Mouse (Mus musculus) layer of hippocampus, adult 18-20 months (tissue): ENCODE measurements around the gene Pcgf2. TPM values are rescaled to one million over a fixed set of nuclear protein-coding genes. Genes with fewer than 3 reads are reported as not detected.

Source experiments
- DNase-seq, 2 experiments: peaks; one replicate each; pipeline ENCODE4 v3.0.0; 2022; ENCODE audit warnings: low spot score in 2 of 2
- total RNA-seq, 2 experiments: library from RNA; stranded (reverse); gene quantifications; 2 replicates each; pipeline ENCODE4 v1.2.3; 2021

Pcgf2 gene
- total RNA-seq, 2 experiments from 2014 or later, result 21.7 to 24.6 TPM

DNA sequence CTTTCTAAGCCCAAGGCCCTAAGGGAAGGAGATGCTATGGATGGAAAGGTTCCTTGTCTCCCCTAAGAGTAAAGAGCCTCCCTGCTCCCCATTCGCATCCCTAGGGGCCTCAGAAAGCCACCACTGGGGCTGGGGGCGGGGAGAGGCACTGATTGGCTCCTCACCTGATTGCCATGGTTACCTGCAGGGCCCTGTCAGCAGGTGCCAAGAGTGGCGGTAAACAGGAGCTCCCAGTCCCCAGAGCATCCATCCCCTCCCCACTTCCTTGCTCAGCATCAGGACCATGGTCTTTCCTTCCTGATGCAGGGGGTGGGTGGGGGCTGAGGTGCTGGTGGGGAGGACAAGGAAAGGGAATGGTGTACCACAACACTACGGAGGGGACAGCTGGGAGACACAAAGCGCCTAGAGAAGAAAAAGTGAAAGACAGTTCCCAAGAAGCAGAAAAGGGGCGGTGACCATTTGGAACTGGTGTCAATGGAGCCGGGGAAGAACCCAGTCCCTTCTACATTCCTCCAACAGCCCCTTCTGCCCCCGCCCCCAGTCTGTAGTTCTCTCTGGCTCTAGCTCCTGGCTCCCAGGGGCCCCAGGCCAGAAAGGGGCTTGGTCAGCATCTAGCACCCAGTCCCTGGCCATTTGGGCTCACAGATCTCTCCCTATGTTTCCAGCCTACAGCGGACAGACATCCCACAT, 4.4 kb downstream of the Pcgf2 start:
- no peak for DNase-seq

DNA sequence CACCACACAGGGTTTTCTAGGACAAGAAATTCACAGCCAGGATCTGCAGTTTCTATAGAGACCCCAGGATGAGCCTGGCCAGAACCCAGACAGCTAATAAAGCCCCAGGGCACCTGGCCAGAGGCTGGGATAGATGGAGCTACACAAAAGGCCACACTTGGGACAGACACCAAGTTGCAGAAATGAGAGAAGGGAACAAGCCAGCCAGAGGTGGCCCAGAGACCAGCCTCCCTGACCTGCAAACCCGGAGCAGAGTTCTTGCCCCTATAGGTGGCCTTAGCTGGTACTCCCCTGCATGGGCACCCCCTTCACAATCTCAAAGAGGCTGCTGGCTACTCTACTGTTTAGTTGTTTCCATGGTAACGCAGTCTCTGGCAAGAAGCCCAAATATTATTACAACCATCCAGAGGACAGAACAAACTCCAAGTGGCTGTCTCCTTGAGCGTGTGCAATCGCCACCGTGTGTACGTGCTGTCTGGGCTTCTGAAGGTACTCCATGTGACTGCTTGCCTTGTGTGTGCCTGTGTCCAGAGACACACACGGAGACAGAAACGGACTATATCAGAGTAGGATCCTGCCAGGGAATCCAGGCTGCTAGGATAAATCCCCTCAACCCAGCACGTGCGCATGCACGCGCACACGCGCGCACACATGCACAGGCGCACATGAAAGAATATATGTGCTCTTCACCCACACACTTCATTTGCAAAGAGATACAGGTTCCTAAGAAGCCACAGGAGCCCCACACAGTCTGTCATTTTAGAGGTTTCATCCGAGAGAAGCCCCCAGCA, 5.2 kb downstream of the Pcgf2 start:
- DNase-seq, result peak in 1 of 2 experiments; percentile 73

DNA sequence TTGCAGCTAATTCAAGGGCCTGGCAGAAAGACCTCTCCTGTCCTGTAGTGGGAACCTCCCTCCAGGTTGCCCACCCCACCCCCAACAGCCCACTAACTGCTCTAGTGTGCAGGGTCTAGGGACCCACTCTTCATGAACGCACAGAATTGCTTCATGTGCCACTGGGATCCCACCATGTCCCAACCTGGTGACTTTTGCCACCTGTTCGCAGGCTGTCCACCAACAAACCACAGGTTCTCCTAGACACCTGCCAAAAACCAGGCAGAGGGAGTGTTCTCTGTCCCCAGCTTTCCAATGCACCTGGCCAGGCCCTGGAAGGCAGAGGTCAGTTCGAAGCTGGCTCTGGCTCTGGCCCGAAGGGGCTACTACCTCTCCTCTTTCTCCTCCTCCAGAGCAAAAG, 5.9 kb downstream of the Pcgf2 start:
- no peak for DNase-seq

DNA sequence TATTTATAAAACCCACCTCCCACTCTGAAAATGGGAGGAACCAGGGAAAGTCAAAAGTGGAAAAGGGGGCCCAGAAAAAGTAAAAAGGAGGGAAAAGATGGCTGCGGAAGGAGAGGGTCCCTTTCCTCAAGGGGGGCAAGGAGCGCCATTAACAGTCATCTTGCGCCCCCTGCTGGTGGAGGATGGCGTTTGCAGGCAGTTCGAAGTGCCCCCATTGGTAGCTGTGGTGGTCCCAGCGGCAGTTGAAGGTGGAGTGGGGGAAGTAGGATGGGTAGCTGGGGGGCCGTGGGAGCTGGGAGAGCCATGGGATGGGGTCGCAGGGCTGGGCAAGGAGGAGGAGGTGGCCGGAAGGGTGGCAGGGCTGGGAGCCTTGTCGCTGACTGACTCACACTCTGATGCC, 10.4 kb downstream of the Pcgf2 start:
- peak in 1 of 2 experiments; percentile 62 for DNase-seq

DNA sequence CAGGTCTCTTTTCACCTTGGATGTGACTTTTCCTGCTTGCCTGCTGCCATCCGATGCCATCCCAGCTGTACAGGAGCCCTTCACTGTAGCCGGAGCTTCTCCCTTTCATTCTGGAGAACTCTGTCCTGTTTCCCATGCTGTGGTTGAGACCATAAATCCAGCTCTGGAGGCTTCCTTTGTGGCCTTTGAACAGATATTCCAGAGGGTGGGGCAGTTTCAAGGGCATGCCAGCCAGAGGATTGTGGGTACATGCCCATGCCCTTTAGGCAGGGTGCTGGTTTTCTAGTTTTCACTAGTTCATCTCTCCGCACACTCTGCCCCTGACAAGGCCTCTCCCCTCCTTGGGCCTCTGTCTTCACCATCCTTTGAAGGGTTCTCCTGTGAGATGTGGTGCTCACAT, 13.2 kb downstream of the Pcgf2 start:
- no peak for DNase-seq

DNA sequence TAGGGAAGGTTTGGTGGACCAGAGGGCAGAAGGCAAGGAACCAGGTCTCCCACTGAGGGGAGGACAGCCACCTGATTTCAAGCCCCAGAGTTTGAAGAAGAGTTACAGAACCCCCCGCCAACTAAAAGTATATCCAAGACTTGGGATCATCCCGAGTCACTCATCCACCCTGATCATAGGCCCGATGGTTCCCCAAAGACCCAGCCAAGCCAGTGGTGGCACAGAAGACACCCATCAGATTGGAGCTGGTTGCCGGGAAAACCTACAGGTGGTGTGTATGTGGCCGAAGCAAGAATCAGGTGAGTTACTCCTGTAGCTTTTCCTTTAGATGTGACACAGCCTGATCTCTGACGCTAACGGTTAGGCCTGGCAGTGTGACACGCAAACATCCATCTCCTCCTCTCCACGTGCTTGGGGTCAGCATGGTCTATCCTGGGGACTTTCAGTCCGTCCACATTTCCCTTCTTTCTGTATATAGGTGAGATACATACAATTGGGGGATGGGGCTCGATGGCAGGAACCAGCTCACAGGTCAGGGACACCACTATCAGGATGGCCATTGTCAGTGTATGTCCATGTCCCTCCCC, 13.9 kb downstream of the Pcgf2 start:
- no peak for DNase-seq

DNA sequence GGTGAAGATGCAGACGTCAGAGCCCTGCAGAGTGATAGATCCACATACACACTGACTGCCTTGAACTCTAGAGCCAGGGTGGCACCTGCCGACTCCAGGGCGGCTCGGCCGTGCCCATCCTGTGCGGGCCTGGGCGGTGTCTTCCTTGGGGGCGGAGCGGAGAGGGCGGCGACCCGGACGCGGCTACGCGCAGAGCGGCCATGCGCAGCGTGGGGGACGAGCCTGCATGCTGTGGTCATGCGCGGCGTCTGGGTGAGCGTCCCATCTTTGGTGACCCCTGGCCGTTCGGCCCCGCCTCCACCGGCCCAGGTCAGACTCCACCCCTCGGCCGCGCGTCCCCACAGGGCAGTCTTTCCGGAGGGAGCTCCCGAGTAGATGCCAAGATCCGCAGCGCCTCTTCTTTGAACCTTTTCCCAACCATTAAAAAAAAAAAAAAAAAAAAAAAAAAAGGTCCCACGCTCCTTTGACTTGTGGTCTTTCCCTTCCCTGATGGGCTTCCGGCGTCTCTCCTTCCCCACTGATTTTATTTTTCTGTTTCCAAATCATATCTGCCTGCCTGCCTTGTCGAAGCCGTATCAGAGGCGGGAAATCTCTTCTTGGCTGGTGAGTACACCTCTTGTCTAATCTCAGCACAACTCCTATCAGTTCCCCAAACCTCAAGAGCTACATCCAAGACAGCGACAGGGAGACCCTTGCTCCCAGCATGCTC, 14.5 kb downstream of the Pcgf2 start, which contains the start of gene Cisd3:
TSS of gene Cisd3 (plus strand) at position 214 of the 709 bp plus-strand sequence.
- DNase-seq, result peak; percentile 85

DNA sequence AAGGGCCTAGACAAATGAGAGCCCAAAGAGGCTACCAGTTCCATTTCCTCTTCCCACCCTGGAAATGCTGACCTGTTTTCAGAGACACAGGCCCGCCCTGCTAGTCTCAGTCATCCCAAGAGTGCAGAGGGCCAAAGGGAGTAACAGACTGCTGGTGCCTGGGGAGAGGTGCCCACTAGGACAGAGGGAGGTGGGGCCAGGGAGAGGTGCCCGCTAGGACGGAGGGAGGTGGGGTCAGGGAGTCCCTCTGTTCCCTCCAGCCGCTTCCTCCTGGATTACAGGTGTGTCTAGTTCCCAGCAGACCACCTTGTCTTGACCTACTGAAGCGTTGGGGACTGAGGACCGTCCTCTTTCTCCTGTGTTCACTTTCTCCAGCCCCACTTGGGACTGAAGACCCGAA, 15.5 kb downstream of the Pcgf2 start:
- no peak for DNase-seq

DNA sequence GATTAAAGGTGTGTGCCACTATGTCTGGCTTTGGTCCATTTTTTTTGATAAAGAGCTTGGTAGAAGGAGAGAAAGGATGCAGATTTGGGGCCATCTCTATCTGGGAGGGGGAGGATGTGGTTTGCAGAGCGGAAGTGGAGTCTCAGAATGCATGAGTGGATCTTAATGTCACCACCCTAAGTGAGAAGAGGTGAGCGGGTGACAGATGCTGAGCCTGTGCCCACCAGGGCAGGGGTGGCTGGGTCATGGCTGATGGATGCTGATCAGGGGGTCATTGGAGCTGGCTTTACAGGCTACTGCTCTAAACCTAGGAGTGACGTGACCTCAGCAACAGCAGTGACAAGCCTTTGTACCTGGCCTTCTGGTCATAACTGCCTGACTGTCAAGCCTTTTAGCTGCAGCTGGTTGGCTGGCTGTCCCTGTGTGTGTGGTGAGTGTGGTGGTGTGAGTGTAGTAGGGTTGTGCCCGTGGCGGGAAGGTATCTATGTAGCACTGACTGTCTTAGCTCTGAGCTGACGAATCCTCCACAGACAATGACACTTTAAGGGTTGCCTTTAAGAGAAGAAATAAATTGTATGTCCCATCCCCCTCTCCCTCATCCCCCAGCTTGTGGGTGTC, 16.1 kb downstream of the Pcgf2 start:
- no peak for DNase-seq

DNA sequence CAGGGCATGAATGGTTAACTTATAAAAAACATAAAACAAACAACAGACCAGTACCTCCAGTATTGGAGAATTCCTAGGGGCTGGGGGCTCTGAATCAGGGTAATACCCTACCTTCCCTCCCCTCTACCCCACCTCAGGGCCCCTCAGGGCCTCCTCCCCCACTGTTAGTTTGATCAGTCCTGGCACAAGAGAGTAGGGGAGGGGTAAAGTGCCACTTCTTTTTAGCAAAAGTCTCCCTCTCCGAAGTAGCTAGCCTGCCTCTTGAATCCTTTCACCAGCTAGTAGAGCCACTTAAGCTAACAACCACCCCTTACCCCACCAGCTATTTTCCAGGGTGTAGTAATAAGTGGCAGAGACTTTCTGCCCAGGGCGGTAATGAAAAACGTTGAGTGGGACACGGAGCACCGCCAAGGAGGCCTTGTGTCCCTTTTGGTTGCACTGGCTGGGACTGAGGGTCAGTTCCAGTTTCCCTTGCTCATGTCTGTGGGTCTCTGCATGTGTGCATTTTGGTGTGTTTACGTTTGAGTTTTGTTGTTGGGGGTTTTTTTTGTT, 17.7 kb downstream of the Pcgf2 start:
- no peak for DNase-seq

DNA sequence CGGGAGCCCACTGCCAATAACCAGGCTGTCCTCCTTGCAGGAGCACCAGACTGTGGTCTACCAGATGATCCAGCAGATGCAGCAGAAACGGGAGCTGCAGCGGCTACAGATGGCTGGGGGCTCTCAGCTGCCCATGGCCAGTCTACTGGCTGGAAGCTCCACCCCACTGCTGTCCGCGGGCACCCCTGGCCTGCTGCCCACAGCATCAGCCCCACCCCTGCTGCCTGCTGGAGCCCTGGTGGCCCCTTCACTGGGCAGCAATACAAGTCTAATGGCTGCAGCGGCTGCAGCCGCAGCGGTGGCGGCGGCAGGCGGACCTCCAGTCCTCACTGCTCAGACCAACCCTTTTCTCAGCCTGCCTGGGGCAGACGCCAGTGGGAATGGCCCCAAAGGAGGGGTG, 19.9 kb downstream of the Pcgf2 start:
- no peak for DNase-seq

DNA sequence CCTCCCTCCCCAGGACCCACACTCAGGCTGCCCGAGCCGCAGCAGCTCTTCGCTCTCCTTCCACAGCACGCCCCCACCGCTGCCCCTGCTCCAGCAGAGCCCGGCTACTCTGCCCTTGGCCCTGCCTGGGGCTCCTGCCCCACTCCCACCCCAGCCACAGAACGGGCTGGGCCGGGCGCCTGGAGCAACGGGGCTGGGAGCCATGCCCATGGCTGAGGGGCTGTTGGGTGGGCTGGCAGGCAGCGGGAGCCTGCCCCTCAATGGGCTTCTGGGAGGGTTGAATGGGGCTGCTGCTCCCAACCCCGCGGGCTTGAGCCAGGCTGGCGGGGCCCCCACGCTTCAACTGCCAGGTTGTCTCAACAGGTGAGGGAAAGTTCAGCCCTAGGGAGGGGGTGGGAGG, 22.0 kb downstream of the Pcgf2 start:
- no peak for DNase-seq

DNA sequence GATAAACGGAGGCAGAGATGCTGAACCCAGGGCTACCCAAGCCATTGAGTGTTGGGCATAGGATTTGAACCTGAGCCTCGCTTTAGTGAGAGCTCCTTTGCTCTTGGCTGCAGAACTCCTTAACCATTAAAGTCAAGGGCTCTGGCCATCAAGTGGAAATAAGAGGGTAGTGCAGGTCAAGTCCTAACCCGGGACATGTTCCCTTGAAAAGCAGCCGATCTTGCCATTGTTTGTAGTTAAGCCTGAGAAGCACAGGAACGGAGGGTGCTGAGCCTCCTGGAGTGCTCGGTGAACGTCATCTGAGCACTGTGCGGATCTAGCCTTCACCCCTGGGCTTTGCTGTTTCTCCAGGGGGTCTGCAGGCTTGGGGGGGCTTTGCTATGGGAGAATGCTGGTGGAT, 22.5 kb downstream of the Pcgf2 start:
- DNase-seq, result no peak

DNA sequence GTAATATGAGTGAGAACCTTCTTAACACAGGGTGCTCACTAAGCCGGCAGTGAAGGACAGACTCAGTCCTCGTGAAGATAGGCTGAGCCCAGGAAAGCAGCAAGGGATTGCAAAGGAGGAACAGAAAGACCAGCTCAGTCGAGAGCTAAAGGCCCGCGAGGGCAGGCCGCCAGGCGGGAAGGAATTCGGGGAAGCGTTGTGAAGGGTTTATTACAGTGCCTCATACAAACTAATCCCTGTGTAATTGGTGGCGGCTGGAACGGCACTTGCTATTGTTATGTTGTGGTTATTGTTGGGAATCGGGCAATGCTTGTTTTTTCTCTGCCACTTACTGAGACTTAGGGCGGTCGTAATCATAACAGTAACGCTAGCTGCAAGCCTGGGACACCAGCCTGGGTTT, 22.9 kb downstream of the Pcgf2 start:
- DNase-seq, result no peak

DNA sequence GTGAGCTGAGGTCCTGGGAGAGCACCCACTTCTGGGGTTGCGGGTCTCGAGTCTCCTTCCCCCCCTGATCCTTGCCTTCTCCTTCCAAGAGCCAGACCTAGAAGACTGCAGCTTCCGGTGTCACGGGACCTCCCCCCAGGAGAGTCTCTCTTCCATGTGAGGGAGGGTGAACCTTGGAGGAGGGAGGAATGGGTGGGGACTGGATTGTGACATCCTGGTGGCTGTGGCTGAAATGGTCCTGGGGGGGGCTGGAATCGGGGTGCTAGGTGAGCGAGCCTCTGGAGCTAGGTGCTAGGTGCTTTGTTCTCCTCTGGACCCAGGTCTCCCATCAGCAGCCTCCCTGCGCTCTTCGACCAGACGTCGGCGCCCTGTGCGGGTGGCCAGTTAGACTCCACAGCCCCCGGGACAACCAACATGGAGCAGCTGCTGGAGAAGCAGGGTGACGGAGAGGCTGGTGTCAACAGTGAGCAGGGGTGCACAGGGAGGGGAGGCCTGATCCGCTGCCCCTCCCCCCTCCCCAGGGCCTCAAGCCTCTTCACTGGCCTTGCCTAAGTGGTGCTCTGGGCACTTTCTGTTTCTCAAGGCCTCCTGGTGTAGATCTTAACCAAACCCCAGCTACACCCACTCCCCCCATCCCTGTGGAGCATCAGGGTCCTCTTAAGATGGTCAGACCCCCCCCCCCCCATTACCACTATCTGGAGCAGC, 24.1 kb downstream of the Pcgf2 start:
- DNase-seq, result no peak

DNA sequence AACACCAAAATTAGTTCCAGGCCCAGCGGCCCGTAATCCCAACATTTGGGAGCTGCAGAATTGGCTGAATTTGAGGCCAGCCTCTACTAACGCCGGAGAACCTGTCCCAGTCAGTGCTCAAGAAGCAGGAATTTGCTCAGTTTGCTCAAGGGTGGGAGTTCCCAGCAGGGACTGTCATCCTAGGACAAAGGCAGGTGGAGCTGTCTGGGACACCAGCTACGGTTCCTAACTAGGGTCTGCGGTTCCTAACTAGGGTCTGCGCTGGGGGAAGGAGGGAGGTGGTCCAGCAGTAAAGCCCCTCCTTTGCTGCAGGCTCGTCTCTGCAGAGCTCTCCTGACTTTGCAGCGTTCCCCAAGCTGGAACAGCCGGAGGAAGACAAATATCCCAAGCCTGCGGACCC, 27.1 kb downstream of the Pcgf2 start:
- DNase-seq, result no peak

DNA sequence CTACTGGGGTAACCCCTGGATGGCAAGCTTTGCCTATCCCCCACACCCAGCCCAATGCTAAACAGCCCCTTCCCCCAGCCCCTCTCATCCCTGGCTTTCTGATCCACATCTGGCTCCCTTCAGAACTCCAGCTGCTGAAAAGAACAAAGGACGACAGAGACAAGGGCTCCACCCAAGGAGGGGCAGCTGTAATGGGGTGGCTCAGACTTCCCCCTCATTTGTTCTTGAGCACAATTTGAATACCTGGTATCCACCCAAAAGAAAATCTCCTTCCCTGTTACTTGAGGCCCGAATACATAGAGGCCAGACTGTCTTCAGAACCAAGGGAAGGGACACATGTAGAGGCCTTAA, 29.1 kb downstream of the Pcgf2 start:
- DNase-seq, result no peak

DNA sequence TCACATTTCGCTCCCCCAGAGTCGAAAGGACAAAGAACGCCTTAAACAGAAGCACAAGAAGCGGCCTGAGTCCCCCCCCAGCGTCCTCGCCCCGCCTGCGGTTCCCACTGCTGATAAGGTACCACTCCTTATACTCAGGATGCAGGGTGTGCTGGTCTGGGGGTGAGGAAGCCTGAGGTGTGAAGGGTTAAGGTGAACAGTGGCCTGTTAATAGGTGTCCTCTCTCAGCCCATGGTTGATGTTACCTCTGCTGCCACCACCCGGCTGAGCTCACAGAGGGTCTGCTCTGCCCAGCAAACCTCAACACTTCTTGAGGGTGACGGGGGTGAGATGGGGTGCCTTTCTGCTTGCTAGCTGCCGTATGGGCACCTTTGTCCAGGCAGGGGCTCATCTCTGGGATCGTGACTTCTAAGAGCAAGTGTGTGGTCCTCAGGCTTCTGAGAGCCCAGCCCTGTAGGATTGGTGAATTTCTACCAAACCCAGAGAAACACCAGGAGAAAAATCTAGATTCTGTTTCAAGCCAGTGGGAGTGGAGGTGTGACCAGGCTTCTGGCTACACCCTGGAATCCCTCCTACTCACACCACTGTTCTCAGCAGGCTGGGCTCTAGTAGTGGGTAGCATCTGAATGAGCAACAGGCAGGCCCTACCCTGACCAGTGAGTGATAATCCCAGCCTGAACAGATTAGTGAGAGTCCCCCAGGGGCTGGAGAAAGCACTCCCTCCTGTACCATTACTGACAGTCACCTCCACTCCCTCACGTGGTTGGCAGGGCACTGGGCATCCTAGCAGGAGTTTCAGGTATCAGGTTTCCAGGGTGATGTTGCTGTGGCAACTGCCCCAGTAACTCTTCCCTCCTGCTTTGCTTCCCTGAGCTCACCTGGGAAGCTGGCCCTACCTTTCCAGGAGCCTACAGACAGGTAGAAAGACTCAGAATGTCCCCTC, 29.8 kb downstream of the Pcgf2 start:
- no peak for DNase-seq

DNA sequence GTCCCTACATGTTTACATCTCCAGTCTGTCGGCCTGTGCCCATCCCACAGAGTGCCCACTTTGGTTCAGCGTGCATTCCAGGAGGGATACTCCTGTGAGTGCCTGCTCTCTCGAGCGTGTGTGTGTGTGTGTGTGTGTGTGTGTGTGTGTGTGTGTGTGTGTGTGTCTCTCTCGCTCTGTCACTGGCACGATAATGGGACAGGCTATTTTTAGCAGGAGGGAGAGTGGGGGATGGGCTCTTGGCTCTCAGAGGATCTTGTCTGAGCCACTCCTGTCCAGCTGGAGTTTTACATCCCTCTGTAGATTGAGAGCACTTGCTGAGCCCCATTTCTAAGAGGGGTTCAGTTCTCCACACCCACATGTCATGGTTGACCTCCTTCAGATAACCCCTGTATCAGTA, 30.5 kb downstream of the Pcgf2 start:
- DNase-seq, result no peak
